Mouse (Mus musculus): ENCODE data around the gene Ruvbl2.
A peak's percentile ranks its signal among the peaks of the same experiment; 100 is the strongest.
"Not testable (repeated sequence)": the region's sequence is repeated elsewhere in the genome, so short reads cannot be mapped to it uniquely, and the experiment has no call there.

The Ruvbl2 gene

GRCm38 (mm10) chr7:45396337-45396775, 41.5 kb downstream of the Ruvbl2 start:
- DNase-seq, result not testable (repeated sequence)

GRCm38 (mm10) chr7:45395578-45396336, 42.1 kb downstream of the Ruvbl2 start, which contains the start of gene Snrnp70:
TSS of gene Snrnp70 (minus strand) at chr7:45395742.
- peak; percentile 100 for DNase-seq

GRCm38 (mm10) chr7:45395129-45395541, 42.8 kb downstream of the Ruvbl2 start:
- DNase-seq, result no peak

GRCm38 (mm10) chr7:45386077-45386476, 51.8 kb downstream of the Ruvbl2 start:
- no peak for DNase-seq

GRCm38 (mm10) chr7:45376057-45376456, 61.8 kb downstream of the Ruvbl2 start:
- DNase-seq, result no peak

- DNase-seq, result no peak
Observed at GRCm38 (mm10) chr7:45374620-45375019, 63.3 kb downstream of the Ruvbl2 start.

GRCm38 (mm10) chr7:45372371-45372770, 65.5 kb downstream of the Ruvbl2 start:
- no peak for DNase-seq

Measured in cerebellum, adult 9-10 months (tissue).